Mouse (Mus musculus): ENCODE data around the gene Cep97. TPM values are rescaled to one million over a fixed set of nuclear protein-coding genes. Genes with fewer than 3 reads are reported as not detected.

The Cep97 gene
- polyA plus RNA-seq, 1 experiment: 0.25 TPM

DNA sequence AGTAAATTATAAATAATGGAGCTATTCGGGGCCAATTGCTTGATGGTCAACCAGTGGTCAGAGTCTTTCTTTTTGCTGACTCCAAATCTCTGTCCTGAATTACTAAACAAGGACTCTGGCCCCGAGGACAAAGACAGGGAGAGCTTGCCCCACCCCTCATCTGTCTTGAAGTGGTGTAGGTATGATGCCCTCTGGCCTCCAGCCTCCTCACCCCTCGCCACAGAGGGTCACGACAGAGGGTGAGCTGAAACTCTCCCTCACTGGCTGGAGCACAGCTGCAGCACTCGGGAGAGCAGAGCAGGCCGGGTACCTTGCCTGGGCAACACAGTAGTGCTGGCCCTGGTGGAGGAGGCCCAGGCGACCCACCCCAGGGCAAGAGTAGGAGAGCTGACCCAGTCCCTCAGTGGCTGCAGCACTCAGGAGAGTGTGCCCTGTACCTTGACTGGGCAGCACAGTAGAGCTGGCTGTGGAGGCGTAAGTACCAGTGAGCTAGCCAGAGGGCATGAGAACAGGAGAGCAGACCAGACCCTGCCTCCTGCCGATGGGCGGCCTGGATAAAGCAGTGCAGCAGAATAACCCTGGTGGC is 24.4 kb downstream of the Cep97 start:
- Histone ChIP-seq H3K4me1 (ENCODE audit: control insufficient read depth, insufficient read depth, insufficient read length, low read length) (peaks cover 4% of the 10 kb centered on the region; the same call in 1 of the 2 replicates), H3K4me3 (ENCODE audit: low read depth, low read length) (no peak overlapping the region), H3K27me3 (ENCODE audit: control insufficient read depth, insufficient read depth, low read length) (no peaks in the 10 kb centered on the region), H3K36me3 (ENCODE audit: control insufficient read depth, insufficient read depth, low read length) (no peaks in the 10 kb centered on the region), H3K27ac (ENCODE audit: insufficient read depth, low read depth, low read length) (no peak overlapping the region)
- WGBS: 85% methylated on average over 10 of the region's 10 CpGs
- TF ChIP-seq POLR2A (IDR thresholded peaks at IDR 0.05; ENCODE audit: low read depth, low read length) (no peak), CTCF (IDR thresholded peaks at IDR 0.05; ENCODE audit: extremely low read depth, insufficient read length, insufficient replicate concordance, low read depth, low read length) (no peak)

DNA sequence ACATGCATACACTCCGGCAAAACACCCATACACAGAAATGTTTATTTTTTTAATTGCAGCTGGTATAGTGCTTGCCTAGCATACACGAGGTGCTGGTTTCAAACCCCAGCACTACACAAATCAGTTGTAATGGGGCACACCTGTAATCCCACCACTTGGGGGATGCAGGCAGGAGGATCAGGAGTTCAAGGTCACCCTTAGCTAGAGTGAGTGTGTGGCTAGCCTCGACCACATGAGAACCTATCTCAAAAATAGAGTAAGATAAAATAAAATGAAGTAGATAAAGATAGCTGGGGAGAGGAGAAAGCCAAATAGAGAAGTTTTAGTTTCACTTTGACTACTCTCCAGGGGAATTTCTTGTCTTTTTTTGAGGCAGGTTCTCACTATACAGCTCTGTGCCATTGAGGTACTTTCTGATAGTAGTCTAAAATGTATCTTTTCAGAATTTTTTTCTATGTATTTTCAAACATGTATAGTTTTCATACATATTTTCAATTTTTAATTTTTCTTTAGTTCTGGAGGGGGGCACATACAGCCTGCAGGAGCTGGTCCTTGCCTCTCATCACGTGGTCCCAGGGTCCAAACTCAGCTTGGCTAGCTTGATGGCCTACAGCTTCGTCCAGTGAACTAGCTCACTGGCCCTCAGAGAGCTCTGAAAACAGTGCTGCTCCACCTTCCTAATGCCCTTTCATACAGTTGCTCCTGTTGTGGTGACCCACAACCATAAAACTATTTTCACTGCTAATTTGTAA is 27.6 kb downstream of the Cep97 start:
- H3K27ac ChIP-seq (ENCODE audit: insufficient read depth, low read depth, low read length): no peak overlapping the region
- TF ChIP-seq POLR2A (IDR thresholded peaks at IDR 0.05; ENCODE audit: low read depth, low read length) (no peak), CTCF (IDR thresholded peaks at IDR 0.05; ENCODE audit: extremely low read depth, insufficient read length, insufficient replicate concordance, low read depth, low read length) (no peak)
- no peaks in the 10 kb centered on the region for H3K27me3 ChIP-seq (ENCODE audit: control insufficient read depth, insufficient read depth, low read length)
- H3K4me3 ChIP-seq (ENCODE audit: low read depth, low read length): no peak overlapping the region
- peaks cover 4% of the 10 kb centered on the region; the same call in 1 of the 2 replicates for H3K4me1 ChIP-seq (ENCODE audit: control insufficient read depth, insufficient read depth, insufficient read length, low read length)
- WGBS: 77% methylated on average over 5 of the region's 5 CpGs
- no peaks in the 10 kb centered on the region for H3K36me3 ChIP-seq (ENCODE audit: control insufficient read depth, insufficient read depth, low read length)

DNA sequence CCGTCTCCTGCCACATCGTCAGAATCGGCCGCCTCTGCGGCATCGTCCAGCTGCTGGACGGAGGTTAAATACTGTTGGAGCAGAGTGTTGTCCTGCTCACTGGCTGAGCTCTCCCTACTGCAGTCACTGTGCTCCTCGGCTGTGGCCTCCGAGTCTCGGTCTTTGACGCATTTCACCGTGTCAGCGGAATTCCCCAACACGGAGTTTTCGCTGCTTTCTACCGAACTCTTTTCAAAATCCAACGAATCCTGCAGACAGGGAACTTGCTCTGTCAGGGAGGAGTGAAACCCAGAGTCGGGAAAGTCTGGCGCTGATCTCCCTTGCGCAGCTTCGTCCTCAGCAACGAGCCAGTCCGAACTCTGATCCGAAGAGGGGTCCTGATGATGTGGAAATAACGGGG is 29.3 kb downstream of the Cep97 start:
- Histone ChIP-seq H3K27me3 (ENCODE audit: control insufficient read depth, insufficient read depth, low read length) (no peaks in the 10 kb centered on the region), H3K36me3 (ENCODE audit: control insufficient read depth, insufficient read depth, low read length) (no peaks in the 10 kb centered on the region), H3K4me1 (ENCODE audit: control insufficient read depth, insufficient read depth, insufficient read length, low read length) (peaks cover 3% of the 10 kb centered on the region; the same call in 1 of the 2 replicates), H3K27ac (ENCODE audit: insufficient read depth, low read depth, low read length) (no peak overlapping the region), H3K4me3 (ENCODE audit: low read depth, low read length) (no peak overlapping the region)
- TF ChIP-seq CTCF (IDR thresholded peaks at IDR 0.05; ENCODE audit: extremely low read depth, insufficient read length, insufficient replicate concordance, low read depth, low read length) (no peak), POLR2A (IDR thresholded peaks at IDR 0.05; ENCODE audit: low read depth, low read length) (no peak)
- WGBS: 94% methylated on average over 25 of the region's 25 CpGs

GRCm38 (mm10) chr16:55901839-55902756 is 32.6 kb downstream of the Cep97 start:
- Histone ChIP-seq H3K36me3 (ENCODE audit: control insufficient read depth, insufficient read depth, low read length) (no peaks in the 10 kb centered on the region), H3K4me3 (ENCODE audit: low read depth, low read length) (peak overlapping the region; percentile 35; the same call in 1 of the 2 replicates), H3K27me3 (ENCODE audit: control insufficient read depth, insufficient read depth, low read length) (no peaks in the 10 kb centered on the region), H3K4me1 (ENCODE audit: control insufficient read depth, insufficient read depth, insufficient read length, low read length) (peaks cover 3% of the 10 kb centered on the region; the same call in 1 of the 2 replicates), H3K27ac (ENCODE audit: insufficient read depth, low read depth, low read length) (no peak overlapping the region)
- 42% methylated on average over 14 of the region's 14 CpGs for WGBS
- TF ChIP-seq CTCF (IDR thresholded peaks at IDR 0.05; ENCODE audit: extremely low read depth, insufficient read length, insufficient replicate concordance, low read depth, low read length): no peak
- TF ChIP-seq POLR2A (IDR thresholded peaks at IDR 0.05; ENCODE audit: low read depth, low read length): no peak

DNA sequence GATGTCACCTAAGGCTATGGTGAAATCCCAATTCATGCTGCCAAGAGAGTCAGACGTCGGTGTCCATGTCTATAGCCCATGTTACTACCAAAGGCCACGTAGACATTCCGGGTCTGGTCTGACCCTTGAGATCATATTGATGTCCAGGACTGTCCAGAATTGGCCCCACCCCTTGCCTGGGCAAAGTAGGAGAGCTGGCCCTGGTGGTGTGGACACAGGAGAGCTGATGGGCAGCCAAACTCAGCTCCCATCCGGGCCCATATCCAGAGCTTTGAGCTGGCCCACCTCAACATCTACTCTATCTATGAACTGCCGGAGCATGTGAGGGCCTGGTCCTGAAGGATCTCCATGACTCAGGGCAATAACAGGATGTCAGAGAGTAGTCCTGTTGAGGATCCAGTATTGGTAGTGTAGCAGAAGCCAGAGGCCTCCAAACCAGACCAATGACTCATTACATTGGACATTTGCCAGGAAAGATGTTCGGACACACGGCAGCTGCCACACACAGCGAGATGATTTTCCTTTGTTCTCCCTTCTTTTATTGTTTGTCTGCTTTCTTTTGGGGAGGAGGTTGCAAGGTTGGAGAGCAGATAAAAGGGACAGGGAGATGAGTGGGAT is 36.2 kb downstream of the Cep97 start:
- no peak overlapping the region for H3K27ac ChIP-seq (ENCODE audit: insufficient read depth, low read depth, low read length)
- 59% methylated on average over 9 of the region's 9 CpGs for WGBS
- TF ChIP-seq CTCF (IDR thresholded peaks at IDR 0.05; ENCODE audit: extremely low read depth, insufficient read length, insufficient replicate concordance, low read depth, low read length): no peak
- TF ChIP-seq POLR2A (IDR thresholded peaks at IDR 0.05; ENCODE audit: low read depth, low read length): no peak
- peaks cover 7% of the 10 kb centered on the region; the same call in 1 of the 2 replicates for H3K4me1 ChIP-seq (ENCODE audit: control insufficient read depth, insufficient read depth, insufficient read length, low read length)
- H3K36me3 ChIP-seq (ENCODE audit: control insufficient read depth, insufficient read depth, low read length): no peaks in the 10 kb centered on the region
- H3K4me3 ChIP-seq (ENCODE audit: low read depth, low read length): no peak overlapping the region
- H3K27me3 ChIP-seq (ENCODE audit: control insufficient read depth, insufficient read depth, low read length): no peaks in the 10 kb centered on the region

DNA sequence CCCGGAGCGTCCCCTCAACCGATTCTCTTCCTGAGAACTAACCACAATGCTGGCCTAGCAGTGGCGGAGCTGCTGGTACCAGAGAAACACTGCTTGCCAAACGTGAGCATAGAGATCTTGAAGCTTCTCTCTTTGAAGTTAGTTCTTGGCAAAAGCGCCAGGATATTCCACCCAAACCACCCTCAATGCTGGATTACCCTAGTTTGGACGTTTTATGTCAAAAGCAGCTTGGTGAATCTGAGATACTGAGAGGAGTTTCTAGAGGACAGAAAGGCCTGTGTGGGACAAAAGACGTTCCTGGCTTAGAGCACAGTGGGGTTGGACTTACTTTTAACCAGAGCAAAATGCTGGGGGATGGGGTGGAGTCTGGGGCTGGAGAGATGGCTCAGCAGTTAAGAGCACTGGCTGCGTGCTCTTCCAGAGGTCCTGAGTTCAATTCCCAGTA is 39.0 kb downstream of the Cep97 start:
- 9% methylated on average over 9 of the region's 9 CpGs for WGBS
- TF ChIP-seq CTCF (IDR thresholded peaks at IDR 0.05; ENCODE audit: extremely low read depth, insufficient read length, insufficient replicate concordance, low read depth, low read length): no peak
- TF ChIP-seq POLR2A (IDR thresholded peaks at IDR 0.05; ENCODE audit: low read depth, low read length): no peak
- Histone ChIP-seq H3K27me3 (ENCODE audit: control insufficient read depth, insufficient read depth, low read length) (no peaks in the 10 kb centered on the region), H3K4me3 (ENCODE audit: low read depth, low read length) (peak overlapping the region; percentile 85), H3K36me3 (ENCODE audit: control insufficient read depth, insufficient read depth, low read length) (no peaks in the 10 kb centered on the region), H3K4me1 (ENCODE audit: control insufficient read depth, insufficient read depth, insufficient read length, low read length) (peaks cover 10% of the 10 kb centered on the region; the same call in 1 of the 2 replicates), H3K27ac (ENCODE audit: insufficient read depth, low read depth, low read length) (peak overlapping the region; percentile 43)

Measured in small intestine, adult 2 months (tissue).